Mouse (Mus musculus): ENCODE measurements at regions not wholly inside any gene's neighbourhood (a gene's known extent, or its start where the extent isn't known, plus 50 kb on each side); places are given as distances from the start of the nearest gene placed in this dataset.
A peak's percentile ranks its signal among the peaks of the same experiment; 100 is the strongest.

DNA sequence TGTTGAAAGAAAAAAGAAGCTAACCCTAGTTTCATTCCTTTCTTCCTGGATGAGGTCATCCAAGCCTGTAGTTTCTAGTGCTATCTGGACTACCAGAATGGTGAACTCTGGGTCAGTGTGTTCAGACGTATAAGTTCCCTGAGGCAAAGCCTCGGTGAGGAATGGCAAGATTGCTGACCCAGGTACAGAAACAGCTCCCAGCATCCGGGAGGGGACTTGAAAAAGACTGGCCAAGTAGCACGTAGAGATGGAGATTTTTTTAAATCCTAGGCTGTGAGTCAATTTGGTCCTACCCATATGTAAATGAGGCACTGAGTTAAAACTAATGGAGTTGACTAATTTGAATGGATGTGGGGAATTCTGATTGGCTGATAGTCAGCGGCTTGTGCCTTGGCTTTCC is 55.0 kb upstream of the Gm11084 start:
- no peaks in the 10 kb centered on the region for H3K27me3 ChIP-seq (ENCODE audit: control insufficient read depth, insufficient read depth, low read length)
- no peaks in the 10 kb centered on the region for H3K36me3 ChIP-seq (ENCODE audit: control insufficient read depth, insufficient read depth, low read length)
- no peaks in the 10 kb centered on the region for H3K9me3 ChIP-seq (replicated peaks; ENCODE audit: control insufficient read depth, low read length)
- no peak for ATAC-seq (ENCODE audit: insufficient read depth, low FRiP score)
- no peak overlapping the region for H3K4me2 ChIP-seq (ENCODE audit: low read depth, low read length)
- H3K9ac ChIP-seq (ENCODE audit: low read length), result no peak overlapping the region
- no peak overlapping the region for H3K4me3 ChIP-seq (replicated peaks; ENCODE audit: low read length)
- 42% methylated on average over 5 of the region's 5 CpGs for WGBS
- H3K4me1 ChIP-seq (ENCODE audit: control insufficient read depth, insufficient read depth, low read length), result peaks cover 12% of the 10 kb centered on the region
- no peak overlapping the region for H3K27ac ChIP-seq (ENCODE audit: low read length)

- H3K4me2 ChIP-seq (ENCODE audit: low read depth, low read length), result no peak overlapping the region
- WGBS, result 70% methylated on average over 3 of the region's 3 CpGs
- no peaks in the 10 kb centered on the region for H3K27me3 ChIP-seq (ENCODE audit: control insufficient read depth, insufficient read depth, low read length)
- H3K9ac ChIP-seq (ENCODE audit: low read length), result no peak overlapping the region
- H3K9me3 ChIP-seq (replicated peaks; ENCODE audit: control insufficient read depth, low read length), result no peaks in the 10 kb centered on the region
- no peak for ATAC-seq (ENCODE audit: insufficient read depth, low FRiP score)
- H3K27ac ChIP-seq (ENCODE audit: low read length), result no peak overlapping the region
- peaks cover 8% of the 10 kb centered on the region for H3K4me1 ChIP-seq (ENCODE audit: control insufficient read depth, insufficient read depth, low read length)
- no peak overlapping the region for H3K4me3 ChIP-seq (replicated peaks; ENCODE audit: low read length)
- H3K36me3 ChIP-seq (ENCODE audit: control insufficient read depth, insufficient read depth, low read length), result no peaks in the 10 kb centered on the region
Observed at GRCm38 (mm10) chr2:73040031-73040430, 53.5 kb upstream of the Gm11084 start.

- Histone ChIP-seq H3K4me1 (ENCODE audit: control insufficient read depth, insufficient read depth, low read length) (peaks cover 8% of the 10 kb centered on the region), H3K4me3 (replicated peaks; ENCODE audit: low read length) (no peak overlapping the region), H3K4me2 (ENCODE audit: low read depth, low read length) (no peak overlapping the region), H3K9me3 (replicated peaks; ENCODE audit: control insufficient read depth, low read length) (no peaks in the 10 kb centered on the region), H3K27ac (ENCODE audit: low read length) (no peak overlapping the region), H3K9ac (ENCODE audit: low read length) (no peak overlapping the region), H3K27me3 (ENCODE audit: control insufficient read depth, insufficient read depth, low read length) (no peaks in the 10 kb centered on the region), H3K36me3 (ENCODE audit: control insufficient read depth, insufficient read depth, low read length) (no peaks in the 10 kb centered on the region)
- no peak for ATAC-seq (ENCODE audit: insufficient read depth, low FRiP score)
- WGBS, result 59% methylated on average over 2 of the region's 2 CpGs
Observed at GRCm38 (mm10) chr2:73039300-73039699, 52.8 kb upstream of the Gm11084 start.

DNA sequence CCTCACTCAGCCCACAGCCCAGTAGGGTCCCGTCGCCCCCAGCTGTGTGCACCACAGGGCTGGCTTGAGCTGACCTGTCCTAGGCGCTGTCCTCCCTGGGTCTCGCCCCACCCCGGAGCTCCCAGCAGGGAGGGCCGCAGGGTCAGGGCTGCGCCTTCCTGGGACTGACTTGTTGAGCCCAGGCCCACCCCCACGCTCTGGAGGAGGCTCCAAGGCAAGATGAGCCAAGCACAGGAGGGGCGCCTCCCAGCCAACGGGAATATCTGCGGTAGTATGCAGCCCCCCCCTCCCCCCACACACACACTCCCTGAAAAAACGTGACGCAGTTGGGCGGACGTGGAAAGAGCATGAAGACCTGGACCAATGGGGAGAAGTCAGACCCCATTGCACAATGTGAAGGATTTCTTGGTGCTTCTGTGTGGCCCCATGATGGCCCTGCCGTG is 51.8 kb upstream of the Gm11084 start:
- ATAC-seq (ENCODE audit: insufficient read depth, low FRiP score), result peak; percentile 87
- 9% methylated on average over 16 of the region's 16 CpGs for WGBS
- no peaks in the 10 kb centered on the region for H3K27me3 ChIP-seq (ENCODE audit: control insufficient read depth, insufficient read depth, low read length)
- no peaks in the 10 kb centered on the region for H3K9me3 ChIP-seq (replicated peaks; ENCODE audit: control insufficient read depth, low read length)
- H3K4me2 ChIP-seq (ENCODE audit: low read depth, low read length), result peak overlapping the region; percentile 44
- peak overlapping the region; percentile 45 for H3K9ac ChIP-seq (ENCODE audit: low read length)
- no peaks in the 10 kb centered on the region for H3K36me3 ChIP-seq (ENCODE audit: control insufficient read depth, insufficient read depth, low read length)
- no peak overlapping the region for H3K4me3 ChIP-seq (replicated peaks; ENCODE audit: low read length)
- peak overlapping the region; percentile 66; the same call in 1 of the 2 replicates for H3K27ac ChIP-seq (ENCODE audit: low read length)
- H3K4me1 ChIP-seq (ENCODE audit: control insufficient read depth, insufficient read depth, low read length), result peaks cover 8% of the 10 kb centered on the region

GRCm38 (mm10) chr2:73037266-73038046 is 50.9 kb upstream of the Gm11084 start:
- H3K27ac ChIP-seq (ENCODE audit: low read length), result peak overlapping the region; percentile 66; the same call in 1 of the 2 replicates
- ATAC-seq (ENCODE audit: insufficient read depth, low FRiP score), result no peak
- H3K4me2 ChIP-seq (ENCODE audit: low read depth, low read length), result peak overlapping the region; percentile 44; the same call in 1 of the 2 replicates

More at GRCm38 (mm10) chr2:73037266-73038046, 50.9 kb upstream of the Gm11084 start:
- no peaks in the 10 kb centered on the region for H3K36me3 ChIP-seq (ENCODE audit: control insufficient read depth, insufficient read depth, low read length)
- no peak overlapping the region for H3K4me3 ChIP-seq (replicated peaks; ENCODE audit: low read length)
- WGBS, result 51% methylated on average over 13 of the region's 13 CpGs
- peaks cover 8% of the 10 kb centered on the region for H3K4me1 ChIP-seq (ENCODE audit: control insufficient read depth, insufficient read depth, low read length)
- no peaks in the 10 kb centered on the region for H3K9me3 ChIP-seq (replicated peaks; ENCODE audit: control insufficient read depth, low read length)
- no peaks in the 10 kb centered on the region for H3K27me3 ChIP-seq (ENCODE audit: control insufficient read depth, insufficient read depth, low read length)
- H3K9ac ChIP-seq (ENCODE audit: low read length), result peak overlapping the region; percentile 54
